Mouse (Mus musculus) brain, embryonic 14.5 days (tissue): ENCODE data around the gene Mgat4a. TPM values are rescaled to one million over a fixed set of nuclear protein-coding genes. Genes with fewer than 3 reads are reported as not detected.
"Not testable (repeated sequence)": the region's sequence is repeated elsewhere in the genome, so short reads cannot be mapped to it uniquely, and the experiment has no call there.

Experiments
- DNase-seq: peaks from one replicate; pipeline ENCODE4 v3.0.0-alpha.2; 2011; ENCODE audit warnings: low read depth
- CTCF ChIP-seq: fragments of 200-500 bp; IDR thresholded peaks from 2 replicates; pipeline ENCODE4 v1.5.1; 2012; ENCODE audit warnings: inconsistent platforms, mild to moderate bottlenecking, moderate library complexity, borderline replicate concordance; ENCODE audit not compliant: insufficient read depth, insufficient read length; ENCODE audit errors: extremely low read depth
- POLR2A ChIP-seq: fragments of 200-500 bp; IDR thresholded peaks from 2 replicates; pipeline ENCODE4 v1.6.1; 2012; ENCODE audit warnings: mild to moderate bottlenecking, inconsistent platforms, borderline replicate concordance; ENCODE audit not compliant: poor library complexity, insufficient read depth, insufficient read length, severe bottlenecking; ENCODE audit errors: extremely low read depth
- polyA plus RNA-seq: library from polyadenylated mRNA; depleted of rRNA; stranded (reverse); fragments of >200 nt; gene quantifications from 2 replicates; pipeline ENCODE4 v1.2.3, GENCODE M21; 2012

The Mgat4a gene
- polyA plus RNA-seq, 1 experiment, result 11.6 TPM

DNA sequence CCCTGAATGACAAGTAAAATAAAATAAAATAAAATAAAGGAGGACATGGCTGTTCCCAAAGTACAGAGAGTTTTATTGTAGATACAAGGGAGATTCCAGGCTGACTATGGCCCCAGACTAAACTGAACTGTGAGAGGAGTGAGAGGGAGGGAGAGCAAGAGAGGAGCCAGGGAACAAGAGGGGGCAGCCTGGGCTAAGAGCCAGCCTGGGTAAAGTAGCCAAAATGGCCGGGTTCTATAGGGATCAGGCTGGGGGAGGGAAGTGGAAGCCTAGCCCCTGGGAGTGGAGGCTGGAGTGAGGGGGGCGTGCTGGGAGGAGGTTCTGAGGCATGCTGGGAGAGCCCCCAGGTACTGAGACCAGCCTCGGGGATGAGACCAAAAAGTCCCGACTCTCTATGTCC lies 37.2 kb downstream of the Mgat4a start:
- DNase-seq, result no peak
- TF ChIP-seq POLR2A (no peak), CTCF (no peak)

DNA sequence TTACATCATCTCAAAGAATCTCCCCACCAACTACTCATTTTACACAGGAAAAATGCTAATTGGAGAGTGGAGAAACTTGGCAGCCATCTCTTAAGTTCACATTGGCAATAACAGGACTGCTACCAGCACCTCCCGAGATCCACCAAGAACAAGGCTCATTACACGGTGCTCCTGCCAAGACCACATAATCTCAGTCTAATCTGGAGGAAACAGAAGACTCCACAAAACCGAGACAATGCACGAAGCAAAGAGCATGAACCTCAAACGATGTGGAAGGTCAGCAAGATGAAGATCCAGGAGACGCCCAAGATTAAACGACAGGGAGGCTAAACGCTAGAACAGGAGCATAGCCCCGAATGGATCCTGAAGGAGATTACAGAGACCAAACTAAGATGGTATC lies 38.5 kb downstream of the Mgat4a start:
- DNase-seq, result no peak

DNA sequence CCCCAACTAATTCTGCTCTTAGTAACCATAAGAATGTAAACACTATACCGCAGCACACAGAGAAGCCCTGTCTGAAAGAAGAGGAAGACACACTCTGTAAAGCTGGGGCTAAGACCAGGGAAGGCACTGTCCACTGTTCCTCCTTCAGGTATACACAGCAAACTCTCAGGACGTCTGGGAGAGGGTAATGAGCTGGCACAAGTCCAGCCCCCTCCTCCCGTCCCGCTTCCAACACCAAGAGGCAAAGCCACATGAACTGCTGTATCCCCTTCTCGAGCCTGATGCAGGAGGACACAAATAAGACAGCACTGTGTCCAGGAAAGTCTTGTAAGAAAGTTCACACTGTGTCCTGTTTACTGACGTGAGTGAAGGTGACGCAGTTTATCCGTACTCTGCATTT lies 40.1 kb downstream of the Mgat4a start:
- TF ChIP-seq POLR2A (no peak), CTCF (no peak)
- DNase-seq, result peak; percentile 15

More for the DNA sequence above, 38.5 kb downstream of the Mgat4a start:
- TF ChIP-seq POLR2A, result no peak
- no peak for TF ChIP-seq CTCF

DNA sequence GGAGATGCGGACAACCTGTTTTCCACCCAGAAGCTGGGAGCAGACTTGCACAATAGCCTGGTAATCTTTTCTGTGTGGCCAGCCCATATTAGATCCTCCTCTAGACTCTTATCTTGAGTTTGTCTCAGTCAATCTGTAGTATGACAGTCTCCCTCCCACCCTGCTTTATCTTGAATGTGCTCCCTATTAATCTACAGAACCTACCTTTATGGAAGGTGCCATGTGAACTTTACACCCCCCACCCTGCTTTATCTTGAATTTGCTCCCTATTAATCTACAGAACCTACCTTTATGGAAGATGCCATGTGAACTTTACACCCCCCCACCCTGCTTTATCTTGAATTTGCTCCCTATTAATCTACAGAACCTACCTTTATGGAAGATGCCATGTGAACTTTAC lies 41.4 kb downstream of the Mgat4a start:
- DNase-seq, result not testable (repeated sequence)

DNA sequence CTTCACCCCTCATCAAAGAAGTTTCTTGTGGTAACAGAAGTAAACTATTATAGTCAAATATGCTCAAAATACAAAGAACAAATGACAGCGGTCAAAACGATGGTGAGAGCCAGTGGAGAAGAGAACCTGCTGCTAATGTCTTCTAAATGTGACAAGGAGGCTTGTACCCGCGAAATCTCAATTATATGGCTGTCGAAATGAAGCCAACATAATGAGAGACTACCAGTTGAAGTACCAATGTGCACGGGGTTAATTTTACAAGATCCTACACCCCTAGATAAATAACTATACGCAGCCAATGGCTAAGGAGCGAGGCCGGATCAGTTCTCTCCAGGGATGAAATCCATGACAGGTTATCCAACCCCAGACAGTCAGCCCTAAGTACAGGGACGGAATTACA lies 41.9 kb downstream of the Mgat4a start:
- DNase-seq, result peak; percentile 26
- TF ChIP-seq CTCF, result no peak
- no peak for TF ChIP-seq POLR2A

DNA sequence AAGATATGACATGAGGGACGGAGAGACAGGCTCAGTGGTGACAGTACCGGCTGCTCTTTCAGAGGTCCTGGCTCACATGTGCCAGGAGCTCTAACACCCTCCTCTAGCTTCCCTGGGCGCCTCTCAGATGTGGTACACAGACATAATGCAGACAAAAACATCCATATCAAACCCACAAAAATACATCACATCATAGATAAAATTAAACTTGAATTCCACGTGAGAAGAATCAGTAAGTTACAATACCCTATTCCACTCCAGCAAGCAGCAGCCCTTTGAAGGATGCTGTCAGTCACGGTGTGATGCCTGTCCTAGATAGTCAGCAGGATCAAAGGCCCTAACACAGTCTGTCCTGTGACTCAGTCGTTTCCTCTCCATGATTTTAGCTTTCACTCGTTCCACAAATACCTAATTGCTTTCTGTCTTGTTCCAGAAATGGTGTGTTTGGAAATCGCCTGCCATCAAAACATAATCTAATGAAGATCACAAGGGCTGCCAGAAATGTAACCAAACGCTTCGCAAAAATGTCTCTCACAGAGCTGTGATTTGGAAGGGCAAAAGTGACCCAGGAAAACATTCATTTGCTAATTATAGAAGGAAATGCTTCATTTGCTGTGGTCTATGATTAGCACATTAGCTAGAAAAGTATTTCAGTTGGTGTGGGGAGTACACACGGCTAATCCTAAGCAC lies 44.1 kb downstream of the Mgat4a start:
- TF ChIP-seq POLR2A (no peak), CTCF (no peak)
- no peak for DNase-seq

DNA sequence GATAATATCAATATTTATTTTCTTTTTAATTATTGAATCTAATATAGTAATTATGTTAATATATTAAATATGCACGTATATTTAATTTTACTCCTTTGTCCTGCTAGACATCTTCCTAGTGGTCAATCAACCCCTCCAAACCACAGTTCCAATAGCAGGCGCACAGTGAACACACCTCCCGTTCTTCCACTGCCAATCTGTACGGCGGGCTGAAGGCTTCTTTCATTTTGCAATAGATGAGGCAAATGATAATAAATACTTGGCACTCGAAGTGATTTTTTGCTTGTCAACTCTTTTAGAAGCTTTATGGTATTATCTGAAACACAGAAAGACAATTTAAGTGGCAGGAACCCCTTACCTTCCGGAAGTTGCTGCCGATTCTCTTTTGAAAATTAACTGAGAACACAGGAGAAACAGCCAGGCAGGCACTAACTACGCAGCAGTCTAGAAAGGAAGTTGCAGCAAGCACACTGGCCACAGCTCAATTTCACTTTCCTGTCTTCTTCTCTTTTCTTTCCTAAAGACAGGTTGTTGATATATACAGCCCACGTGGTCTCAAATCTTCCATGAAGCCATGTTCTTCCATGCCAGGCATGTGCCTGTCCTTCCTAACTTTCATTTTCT lies 45.0 kb downstream of the Mgat4a start:
- no peak for DNase-seq

DNA sequence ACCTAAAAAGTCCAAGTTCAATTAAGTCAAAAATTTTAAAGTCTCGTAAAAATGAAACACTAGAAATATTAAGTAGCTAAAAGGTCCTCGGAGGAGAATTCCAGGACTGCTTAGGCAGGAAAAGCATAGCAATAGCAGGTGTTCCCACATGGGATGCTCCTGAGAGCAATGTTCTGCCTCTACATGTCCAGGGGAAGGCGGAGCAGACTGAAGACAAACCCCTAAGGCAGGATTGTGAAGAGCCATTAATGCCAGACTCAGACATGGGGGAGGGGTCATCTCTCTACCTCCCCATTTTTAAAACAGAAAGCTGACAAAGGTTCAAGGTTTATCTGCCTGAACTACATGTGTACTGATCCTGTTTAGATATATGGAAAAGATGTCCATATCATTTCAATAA lies 45.7 kb downstream of the Mgat4a start:
- no peak for TF ChIP-seq CTCF
- TF ChIP-seq POLR2A, result no peak

More for the DNA sequence above, 45.0 kb downstream of the Mgat4a start:
- TF ChIP-seq CTCF (no peak), POLR2A (no peak)

DNA sequence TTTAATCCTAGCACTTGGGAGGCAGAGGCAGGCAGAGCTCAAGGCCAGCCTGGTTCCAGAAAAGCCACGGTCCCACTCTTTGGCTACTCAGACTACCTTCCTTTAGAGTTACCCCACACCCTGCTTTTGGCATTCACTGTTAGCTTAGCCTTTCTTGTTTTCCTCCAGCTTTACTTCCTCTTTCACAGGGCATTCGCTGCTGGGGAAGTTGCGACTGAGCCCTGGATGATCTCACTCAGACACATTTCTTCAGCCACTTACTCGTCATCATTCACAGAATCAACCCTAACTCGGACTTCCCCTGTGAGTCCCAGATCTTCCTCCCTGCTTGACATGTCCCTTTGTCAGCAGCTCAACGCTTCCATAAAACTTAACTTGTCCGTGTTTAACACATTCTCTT lies 49.1 kb downstream of the Mgat4a start:
- TF ChIP-seq POLR2A (no peak), CTCF (no peak)

More for the DNA sequence above, 45.7 kb downstream of the Mgat4a start:
- no peak for DNase-seq

DNA sequence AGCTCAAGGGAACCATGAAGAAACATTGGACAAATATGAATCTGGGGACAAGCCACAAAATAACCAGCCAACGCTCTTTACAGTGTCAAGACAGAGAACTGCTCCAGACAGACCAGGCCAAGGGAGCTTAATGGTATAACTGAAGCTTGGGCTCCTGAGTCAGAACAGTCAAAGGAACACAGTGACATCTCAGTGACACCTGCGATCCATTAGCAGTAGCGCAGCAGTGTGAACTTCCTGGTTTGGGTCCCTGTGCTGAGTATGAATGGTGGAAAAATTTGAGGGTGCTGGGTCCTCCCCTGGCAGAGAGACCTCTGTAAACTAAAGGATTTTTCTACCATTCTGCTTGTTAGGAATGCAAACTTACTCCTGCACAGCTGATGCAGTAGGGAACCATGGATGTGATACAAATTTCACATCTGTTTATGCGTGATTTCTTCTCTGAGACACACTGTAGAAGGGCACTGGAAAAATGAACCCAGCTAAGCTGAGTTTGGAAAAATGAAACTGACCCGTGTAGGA lies 50.1 kb downstream of the Mgat4a start:
- DNase-seq, result no peak
- TF ChIP-seq POLR2A, result no peak
- no peak for TF ChIP-seq CTCF

More for the DNA sequence above, 49.1 kb downstream of the Mgat4a start:
- DNase-seq, result no peak

DNA sequence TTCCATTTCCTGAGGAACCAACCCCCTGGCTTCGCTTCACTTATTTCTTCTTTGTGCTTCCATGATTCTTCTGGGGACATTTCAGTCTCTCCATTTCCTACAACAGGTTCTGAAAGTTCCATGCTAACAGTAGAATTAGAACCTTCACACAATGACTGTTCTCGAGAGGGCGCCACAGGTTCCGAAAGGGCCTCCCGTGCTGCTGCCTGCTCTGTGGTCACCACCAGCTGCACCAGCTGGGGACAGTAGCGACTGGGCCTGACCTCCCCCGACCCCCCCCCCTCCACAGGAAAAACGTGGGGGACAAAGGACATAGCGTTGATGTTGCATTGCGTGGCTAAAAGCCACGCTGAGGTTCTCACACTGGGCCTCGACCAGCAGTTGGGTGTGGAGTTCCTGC lies 52.3 kb downstream of the Mgat4a start:
- TF ChIP-seq CTCF, result no peak
- TF ChIP-seq POLR2A, result no peak
- no peak for DNase-seq

DNA sequence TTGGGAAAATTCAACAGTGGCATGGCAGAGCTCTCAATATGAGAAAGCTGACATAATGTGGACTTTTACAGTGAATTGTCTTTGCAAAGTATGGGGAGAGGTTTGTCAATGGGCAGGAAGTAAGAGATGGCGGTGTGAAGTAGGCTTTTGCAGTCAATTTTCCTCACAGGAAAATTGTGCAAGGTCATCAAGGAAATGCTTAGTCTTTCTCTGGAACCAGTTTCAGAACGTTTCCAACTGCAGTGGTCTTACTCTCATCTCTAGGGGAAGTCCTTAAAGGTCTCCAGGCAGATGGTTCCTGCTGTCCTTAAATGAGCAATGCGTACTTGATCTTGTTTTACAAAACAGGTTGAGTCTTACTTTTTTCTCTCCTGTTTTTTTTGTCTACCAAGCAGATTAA lies 53.8 kb downstream of the Mgat4a start:
- TF ChIP-seq POLR2A, result no peak
- TF ChIP-seq CTCF, result no peak
- no peak for DNase-seq

DNA sequence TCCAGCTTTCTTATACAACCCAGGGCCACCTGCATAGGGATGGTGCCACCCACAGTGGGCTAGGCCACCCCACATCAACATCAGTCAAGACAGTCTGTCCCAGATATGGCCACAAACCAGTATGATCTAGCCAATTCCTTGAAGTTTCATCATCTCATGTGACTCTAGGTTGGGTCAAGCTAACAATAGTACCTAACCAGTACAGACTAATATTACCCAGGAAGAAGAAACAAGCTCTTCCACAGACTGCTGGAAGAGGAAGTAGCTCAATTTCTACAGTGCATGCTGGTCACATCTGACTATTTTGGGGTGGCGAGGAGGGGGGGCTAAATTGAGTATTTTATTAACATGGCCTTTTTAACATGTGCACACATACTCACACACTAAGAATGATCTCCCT lies 54.4 kb downstream of the Mgat4a start:
- no peak for DNase-seq
- TF ChIP-seq POLR2A, result no peak
- TF ChIP-seq CTCF, result no peak
